Mouse (Mus musculus) retina, embryonic 14.5 days (tissue): ENCODE data around the gene Ctdspl.
A peak's percentile ranks its signal among the peaks of the same experiment; 100 is the strongest.

Experiments used
- DNase-seq: peaks from one replicate; pipeline ENCODE4 v3.0.0-alpha.2; 2015; ENCODE audit warnings: low spot score

The Ctdspl gene

DNA sequence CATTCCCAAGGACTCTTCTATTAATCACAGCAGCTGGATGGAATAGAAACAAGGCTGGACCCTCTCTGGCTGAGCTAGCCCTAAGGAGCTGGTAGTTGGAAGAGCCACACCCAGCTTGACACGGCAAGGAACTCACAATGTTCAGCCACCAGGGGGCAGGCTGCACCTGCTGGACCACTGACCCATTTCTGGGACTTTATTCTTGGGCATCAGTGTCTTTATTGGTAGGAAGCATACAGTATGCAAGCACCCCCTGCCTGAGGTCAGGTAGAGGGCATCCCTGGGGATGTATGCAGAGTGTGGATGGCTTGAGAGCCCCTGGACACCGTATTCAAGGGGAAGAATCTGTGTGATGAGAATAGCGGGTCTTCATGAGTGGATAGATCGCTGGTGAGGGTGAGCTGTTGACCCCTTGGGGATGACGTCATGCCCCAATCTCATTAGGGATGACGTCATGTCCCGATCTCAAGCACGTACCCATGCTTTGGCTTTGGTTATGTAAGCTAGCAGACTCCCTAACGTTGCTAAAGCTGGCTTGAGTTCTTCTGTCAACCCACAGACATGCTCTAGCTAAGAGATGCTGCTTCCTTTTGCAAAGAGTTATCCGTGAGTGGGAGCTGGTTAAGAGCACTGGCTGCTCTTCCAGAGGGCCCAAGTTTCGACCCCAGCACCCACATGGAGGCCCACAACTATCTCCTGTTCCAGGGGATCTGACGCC, 5.3 kb upstream of the Ctdspl start:
- DNase-seq = peak; percentile 92

DNA sequence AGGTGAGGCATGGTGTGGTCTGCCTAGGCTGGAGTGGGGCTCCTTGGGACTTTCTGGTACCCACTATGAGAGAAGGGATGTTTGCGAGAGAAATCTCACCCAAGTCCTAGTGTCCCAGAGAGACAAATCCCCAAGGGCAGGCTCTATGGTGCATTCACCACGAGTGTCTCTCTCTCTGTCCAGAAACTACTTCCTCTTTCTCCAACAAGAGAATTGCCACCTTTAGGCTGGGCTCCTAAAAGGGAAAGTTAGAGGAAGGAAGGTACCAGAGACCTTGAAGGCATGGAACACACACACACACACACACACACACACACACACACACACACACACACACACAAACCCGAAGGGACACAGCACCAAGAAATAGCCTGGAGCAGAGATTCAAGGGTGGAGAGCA, 4.3 kb upstream of the Ctdspl start:
- DNase-seq = no peak

- DNase-seq = no peak
Observed at GRCm38 (mm10) chr9:118924554-118925085, 1.6 kb upstream of the Ctdspl start.

- peak; percentile 98 for DNase-seq
Observed at GRCm38 (mm10) chr9:118925286-118926110, 755 bp upstream of the Ctdspl start.

- DNase-seq = no peak
Observed at GRCm38 (mm10) chr9:118926688-118927321, 552 bp downstream of the Ctdspl start.

DNA sequence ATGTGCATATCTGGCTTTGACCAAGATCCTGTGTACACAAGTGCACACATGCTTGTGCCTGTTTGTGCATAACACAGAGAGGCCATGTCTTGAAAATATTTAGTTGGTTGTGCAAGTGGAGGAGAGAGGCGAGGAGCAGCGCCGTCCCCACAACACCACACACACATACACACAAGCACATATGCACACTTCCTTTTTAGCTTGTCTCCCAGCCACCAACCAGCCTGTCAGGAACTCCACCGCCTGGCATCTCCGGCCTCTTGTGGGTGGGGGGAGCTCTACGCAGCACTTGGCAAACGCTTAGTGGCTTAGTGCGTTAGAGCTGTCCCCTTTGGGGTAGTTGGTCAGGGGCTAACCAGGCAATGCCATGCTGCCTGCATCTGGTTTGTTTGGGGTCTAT, 1.2 kb downstream of the Ctdspl start:
- no peak for DNase-seq

DNA sequence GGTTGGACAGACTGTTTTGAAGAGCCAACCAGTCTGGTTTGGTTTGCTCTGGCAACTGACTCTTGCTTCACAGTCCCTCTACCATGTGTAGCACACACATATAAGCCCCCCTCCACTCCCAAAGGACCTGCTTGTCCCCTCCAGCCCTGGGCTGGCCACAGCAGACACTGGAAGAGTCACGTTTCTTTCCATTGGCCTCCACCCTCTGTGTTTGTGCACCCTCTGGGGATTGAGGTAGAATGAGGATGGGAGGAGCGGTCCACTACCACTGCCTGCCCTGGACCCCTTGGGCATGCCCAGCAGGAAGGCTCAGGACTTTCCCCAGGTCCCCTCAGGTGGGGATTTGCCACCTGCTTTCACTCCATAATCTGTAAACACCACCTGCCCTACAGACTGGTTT, 1.8 kb downstream of the Ctdspl start:
- no peak for DNase-seq

DNA sequence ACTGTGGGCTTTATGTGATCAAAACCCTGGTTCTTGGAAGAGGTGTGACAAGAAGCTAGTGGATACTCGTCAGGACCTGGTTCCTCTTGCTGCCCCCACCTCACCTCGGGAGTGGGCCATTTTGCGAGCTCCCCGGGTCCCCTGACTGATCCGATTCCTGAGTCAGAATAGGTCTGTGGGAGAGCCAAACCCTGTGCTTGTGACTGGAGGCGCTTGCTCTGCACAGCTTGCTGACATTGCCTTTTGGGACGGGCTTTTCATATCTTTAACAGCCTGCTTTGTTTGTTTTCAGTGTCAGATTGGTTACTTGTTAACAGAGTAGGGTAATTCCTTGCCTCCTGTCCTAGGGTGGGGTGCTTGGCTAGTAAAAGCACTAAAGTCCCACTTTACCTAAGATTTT, 2.4 kb downstream of the Ctdspl start:
- no peak for DNase-seq

DNA sequence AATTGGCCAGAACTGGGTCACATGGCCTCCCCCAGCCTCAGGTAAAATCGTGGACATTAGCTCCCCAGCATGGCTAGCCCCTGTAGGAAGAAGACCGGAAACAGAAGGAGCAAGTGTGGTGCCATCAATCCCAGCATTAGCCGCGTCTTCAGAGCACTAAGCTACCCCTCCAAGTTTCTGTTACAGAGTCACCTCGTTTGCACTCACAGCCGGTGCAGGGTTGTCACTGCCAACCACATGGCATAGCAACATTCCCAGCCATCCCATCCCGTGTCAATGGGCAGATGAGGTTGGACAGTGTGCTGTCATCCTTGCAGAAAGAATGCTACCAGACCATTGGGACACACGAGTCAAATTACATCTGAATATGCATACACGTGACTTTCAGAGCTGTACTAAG, 4.4 kb downstream of the Ctdspl start:
- peak; percentile 35 for DNase-seq

DNA sequence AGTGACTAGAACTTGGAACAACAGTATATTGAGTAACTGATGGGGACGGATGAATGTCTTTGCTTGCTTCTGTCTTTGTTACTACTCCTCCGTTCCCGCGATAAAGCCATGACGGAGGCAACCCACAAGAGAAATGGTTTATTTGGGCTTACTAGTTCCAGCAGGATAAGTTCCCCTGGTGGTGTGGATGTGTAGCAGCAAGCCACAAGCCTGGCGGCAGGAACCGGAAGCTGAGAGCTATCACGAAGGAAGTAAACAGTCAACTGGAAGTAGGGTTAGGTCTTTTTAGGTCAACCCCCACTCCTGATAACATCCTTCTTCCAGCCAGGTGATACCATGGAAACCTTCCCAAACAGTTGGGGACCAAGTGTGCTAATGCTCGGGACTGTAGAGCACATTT, 7.5 kb downstream of the Ctdspl start:
- DNase-seq = no peak

- DNase-seq = no peak
Observed at GRCm38 (mm10) chr9:118934319-118934718, 8.1 kb downstream of the Ctdspl start.

DNA sequence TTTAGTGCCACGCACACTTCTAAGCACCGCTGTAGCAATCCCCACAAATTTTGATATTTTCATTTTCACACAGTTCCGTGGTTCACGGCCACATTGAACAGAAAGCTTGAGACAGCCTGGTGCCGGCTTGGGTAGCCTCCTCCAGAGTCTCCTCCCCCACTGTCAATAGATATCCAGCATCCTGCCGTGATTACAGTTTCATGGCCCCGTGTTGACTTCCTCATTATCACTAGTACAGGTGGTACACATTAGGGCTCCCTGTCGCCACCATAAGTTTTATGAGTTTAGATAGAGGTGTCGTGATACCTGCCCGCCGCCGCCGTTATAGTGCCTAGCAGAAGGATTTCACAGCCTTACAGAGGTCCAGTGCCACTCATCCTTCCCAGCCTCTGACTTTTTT, 8.8 kb downstream of the Ctdspl start:
- DNase-seq = no peak

- DNase-seq = no peak
Observed at GRCm38 (mm10) chr9:118936071-118936470, 9.8 kb downstream of the Ctdspl start.

DNA sequence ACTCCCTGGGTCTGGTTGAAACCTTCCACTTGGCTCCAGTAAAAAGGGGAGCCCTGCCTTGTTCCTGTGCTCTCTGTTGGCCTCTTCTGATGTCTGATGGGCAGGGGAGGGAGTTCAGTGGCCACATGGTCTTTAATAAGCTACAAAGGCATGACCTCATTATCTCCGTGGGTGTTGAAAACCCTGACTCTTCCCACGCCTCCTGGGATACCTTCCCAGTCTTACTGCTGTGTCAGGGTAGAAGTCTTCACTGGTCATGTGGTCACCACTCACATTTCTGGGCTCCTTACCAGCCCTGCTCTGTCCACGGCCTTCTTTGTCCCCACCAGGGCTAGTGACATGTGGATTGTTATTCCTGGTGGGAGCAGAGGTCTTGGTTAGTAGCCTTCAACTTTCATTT, 11.3 kb downstream of the Ctdspl start:
- peak; percentile 43 for DNase-seq

DNA sequence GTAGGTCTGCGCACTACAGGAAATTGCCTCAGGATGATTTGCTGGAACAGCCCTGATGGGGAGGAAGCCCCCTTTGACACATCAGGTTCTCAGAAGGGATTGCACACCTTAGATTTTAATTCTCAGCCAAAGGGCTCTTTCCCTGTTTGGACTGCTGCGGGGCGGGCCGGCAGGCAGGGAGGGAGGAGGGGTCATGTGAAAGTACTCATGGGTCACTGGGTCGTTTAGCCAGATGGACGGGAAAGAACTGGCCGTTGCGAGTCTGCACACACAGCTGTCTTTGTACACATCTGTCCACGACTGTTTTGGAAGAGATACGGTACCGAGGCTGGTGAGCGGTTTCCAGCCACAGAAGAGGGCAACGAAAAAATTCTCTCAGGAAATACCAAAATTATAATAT, 13.2 kb downstream of the Ctdspl start:
- peak; percentile 62 for DNase-seq

- no peak for DNase-seq
Observed at GRCm38 (mm10) chr9:118939831-118940230, 13.6 kb downstream of the Ctdspl start.

GRCm38 (mm10) chr9:118940591-118941207, 14.4 kb downstream of the Ctdspl start:
- no peak for DNase-seq

- DNase-seq = no peak
Observed at GRCm38 (mm10) chr9:118942030-118942429, 15.8 kb downstream of the Ctdspl start.

DNA sequence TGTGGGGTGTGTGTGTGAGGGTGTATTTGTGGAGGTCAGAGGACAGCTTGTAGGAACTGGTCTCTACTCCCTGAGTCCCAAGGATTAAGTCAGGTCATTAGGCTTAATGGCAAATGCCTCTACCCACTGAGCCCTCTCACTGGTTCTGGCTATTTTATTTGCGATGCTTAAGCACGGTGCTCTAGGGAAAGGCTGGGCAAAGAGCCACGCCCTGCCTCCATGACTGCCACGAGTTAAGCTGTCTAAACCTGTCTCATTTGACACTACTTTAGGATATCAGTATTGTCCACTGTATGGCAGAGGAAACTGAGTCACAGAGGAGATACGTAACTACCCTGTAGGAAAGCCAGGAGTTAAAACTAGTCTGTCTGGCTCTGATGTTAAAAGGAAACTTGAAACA, 17.7 kb downstream of the Ctdspl start:
- DNase-seq = no peak

GRCm38 (mm10) chr9:118944388-118944787, 18.1 kb downstream of the Ctdspl start:
- DNase-seq = no peak

DNA sequence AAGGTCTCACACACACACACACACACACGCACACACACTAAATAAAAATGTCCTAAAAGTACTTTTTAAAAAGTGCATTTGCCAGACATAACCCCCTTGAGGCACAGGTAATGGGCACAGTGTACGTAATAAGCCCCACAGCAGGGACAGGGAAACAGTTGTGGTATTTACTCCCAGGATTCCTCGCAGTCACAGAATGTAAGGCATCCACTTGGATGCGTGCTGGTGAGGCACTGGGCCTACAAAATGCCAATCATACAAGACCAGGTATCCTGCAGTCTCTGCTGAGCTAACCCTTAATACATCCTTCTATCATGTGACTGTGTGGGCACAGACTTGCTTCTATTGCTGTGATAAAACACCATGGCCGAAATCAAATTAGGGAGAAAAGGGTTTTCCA, 22.2 kb downstream of the Ctdspl start:
- no peak for DNase-seq

DNA sequence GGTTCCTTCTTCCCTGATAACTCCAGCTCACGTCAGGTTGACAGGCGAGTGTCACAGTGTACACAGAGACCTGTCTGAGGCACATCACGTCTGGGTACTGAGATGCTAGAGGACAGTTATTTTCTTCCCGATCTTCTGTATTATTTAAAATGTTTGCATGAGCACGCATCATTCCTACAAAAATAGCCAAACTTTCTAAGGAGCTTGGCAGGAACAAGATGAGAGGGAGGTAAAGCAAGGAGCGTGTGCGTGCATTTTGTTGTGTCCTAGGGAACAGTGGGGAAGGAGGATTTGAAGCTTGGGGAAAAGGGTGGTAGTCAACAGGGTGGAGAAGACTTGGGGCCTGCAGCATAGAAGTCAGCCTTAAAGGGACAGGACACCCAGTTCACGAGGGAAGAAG, 22.9 kb downstream of the Ctdspl start:
- no peak for DNase-seq
